Mouse (Mus musculus): ENCODE results near the gene S100a13.

Gene S100a13

GRCm38 (mm10) chr3:90513796-90514590, at the start of gene S100a13, which contains the start of gene S100a1:
Gene S100a13, plus strand, starts transcription at chr3:90514435.
Gene S100a1, minus strand, starts transcription at chr3:90514392.
- DNase-seq = peak; percentile 37

DNA sequence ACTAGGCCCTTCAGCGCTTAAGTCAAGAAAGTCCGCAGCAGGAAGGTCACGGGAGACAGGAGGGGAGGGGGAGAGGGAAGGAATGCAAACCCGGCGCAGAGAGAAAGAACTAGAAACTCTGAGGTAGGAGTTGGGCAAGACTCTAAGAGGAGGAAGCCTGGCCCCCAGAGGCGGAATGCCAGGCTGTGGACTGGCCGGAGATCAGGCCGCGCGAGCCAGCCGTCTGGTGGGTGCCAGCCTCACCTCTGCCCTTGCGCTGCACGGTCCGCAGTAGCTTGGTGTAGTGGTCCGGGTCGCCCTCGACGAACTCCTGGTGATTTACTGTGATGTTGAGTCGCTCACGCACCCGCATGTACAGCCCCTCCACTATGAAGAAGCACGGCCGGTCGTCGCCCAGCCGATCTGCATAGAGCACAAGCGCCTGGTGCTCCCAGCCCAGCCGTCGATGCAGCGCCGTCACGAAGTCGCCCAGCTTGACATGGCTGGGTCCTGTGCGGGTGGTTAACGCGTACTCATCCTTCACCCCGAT, 49.6 kb upstream of the S100a13 start:
- peak; percentile 33 for DNase-seq

- DNase-seq = peak; percentile 59
Measured at GRCm38 (mm10) chr3:90465081-90465685, 49.1 kb upstream of the S100a13 start.

DNA sequence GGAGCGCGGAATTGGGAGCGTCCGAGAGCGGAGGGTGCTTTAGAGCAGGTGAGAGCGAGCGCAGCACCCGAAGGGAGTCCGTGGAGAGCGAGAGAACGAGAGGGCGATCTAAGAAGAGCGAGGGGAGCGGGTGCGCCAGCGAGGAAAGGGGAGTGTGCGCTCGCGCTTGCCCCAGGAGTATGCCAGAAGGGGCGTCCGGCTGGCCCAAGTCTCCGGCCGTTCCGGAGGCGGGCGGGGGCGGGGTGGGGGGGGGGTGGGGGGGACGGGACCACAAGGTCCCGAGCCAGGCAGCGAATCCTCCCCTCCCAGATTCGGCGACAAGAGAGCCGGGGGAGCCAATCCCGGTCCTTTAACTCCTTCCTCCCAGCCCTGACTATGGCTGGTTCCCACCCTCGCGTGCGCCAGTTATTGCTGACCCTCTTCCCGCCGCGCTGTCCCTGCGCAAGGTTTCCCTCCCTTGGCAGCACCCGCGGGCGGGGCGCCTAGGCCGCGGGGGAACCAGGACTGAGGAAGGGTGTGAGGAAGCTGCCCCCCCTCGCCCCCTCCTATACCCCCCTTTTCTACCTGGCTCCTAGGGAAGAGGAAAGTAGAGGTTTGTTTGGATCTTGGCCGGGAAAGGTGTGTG, 48.4 kb upstream of the S100a13 start, which contains the start of gene Npr1:
Gene Npr1, minus strand, starts transcription at position 181 of the 625 bp plus-strand sequence.
- peak; percentile 58 for DNase-seq

- peak; percentile 83 for DNase-seq
Measured at GRCm38 (mm10) chr3:90466311-90466766, 47.9 kb upstream of the S100a13 start.

DNA sequence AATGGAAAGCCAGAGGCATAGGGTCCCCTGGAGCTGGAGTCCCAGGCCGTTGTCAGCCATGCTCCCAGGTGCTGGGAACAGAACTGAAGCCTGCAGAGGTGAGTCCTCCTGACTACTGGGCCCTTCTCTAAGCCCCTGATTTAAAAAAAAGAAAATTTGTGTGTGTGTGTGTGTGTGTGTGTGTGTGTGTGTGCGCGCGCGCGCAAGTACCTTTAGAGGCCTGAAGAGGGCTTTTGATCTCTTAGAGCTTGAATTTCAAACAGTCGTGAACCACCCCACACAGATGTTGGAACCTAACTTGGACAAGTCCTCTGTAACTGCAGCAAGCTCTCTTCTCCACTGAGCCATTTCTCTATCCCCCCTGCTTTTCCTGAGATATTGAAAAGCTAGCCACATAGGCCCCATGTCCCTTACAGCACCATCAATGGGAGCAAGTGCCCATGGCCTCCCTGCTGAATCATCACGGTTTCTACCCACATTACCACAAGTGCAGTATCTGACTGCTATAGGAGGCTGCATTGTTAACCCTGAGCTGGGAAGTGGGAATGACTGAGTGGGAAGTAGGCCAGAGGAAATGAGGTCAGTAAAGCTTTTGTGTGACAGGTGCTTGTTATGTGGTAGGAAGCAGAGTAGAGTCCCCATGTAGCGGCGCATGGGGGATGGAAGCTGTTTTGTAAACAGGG, 46.5 kb upstream of the S100a13 start:
- DNase-seq = no peak

DNA sequence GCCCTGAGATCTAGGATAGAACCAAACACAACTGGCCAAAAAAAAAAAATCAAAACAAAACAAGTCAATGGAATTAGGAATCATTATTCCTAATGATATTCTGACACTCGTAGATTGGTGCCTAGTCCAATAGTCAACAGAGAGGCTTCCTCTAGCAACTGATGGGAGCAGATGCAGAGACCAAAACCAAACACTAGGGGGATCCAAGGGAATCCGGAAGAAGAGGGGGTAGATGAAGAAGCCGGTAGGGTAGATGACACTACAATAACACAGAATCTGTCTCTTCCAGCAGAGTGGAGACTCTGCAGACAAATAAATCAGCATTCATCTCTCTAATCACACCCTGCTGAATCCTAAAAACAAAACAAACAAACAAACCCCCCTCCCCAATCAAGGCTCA, 42.0 kb upstream of the S100a13 start:
- DNase-seq = no peak

DNA sequence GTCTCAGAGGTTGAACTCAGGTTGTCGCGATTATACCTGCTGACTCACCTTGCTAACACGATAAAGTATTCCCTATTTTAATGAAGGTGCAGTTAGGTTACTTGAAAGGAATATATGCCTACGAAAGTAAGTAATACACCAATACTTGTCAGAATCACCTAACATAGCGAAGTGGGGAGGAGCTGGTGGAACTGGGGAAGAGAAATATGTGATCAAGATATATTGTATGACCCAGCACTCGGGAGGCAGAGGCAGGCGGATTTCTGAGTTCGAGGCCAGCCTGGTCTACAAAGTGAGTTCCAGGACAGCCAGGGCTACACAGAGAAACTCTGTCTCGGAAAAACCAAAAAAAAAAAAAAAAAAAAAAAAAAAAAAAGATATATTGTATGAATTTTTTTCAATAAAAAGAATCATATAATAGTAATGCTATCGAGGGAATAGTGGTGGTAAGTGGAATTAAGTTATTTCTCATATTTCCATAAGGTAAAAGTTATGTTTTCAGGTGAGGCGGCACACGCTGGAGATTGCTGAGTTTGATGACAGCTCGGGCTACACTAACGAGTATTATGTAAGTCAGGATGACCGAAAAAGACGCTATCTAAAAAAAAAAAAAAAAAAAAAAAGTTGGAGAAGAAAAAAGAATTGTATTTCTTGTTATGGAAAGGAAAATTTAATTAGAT, 38.9 kb upstream of the S100a13 start:
- no peak for DNase-seq

DNA sequence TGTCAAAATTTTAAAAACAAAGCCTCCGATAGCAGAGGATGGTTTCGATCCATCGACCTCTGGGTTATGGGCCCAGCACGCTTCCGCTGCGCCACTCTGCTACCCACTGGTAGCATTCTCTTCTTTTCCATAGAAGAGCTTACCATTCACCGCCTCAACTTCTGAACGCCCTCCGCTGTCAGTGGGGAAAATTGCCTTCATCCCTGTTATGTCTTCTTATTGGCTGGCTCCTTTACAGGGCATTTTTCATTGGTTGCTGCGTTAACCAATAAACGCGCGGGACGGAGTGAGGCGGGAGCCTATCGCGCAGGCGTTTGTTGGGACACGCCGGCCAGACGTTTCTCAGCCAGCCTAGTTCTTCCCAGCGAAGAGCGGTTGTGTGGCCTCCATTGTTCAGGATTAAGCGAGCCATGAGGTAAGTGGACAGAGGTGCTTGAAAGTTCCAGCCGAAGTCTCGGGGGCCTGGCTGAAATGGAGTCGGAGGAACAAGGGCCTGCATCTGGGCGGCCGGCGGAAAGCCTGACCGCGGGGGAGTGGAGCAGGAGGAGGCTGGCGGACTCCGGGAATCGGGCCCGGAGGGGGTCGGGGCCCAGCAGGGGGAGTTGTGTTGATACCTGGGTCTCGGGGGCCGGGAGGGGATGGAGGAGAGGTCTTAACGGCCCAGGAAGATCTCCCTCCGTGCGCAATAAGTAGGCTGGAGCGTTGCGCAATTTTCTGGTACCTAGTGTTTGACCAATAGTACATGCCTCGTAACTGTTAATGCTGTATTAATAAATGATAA, 38.2 kb upstream of the S100a13 start, which contains the start of gene Ilf2:
Gene Ilf2, plus strand, starts transcription at position 296 of the 781 bp plus-strand sequence.
- peak; percentile 98 for DNase-seq

- no peak for DNase-seq
Measured at GRCm38 (mm10) chr3:90486998-90487397, 27.2 kb upstream of the S100a13 start.

DNA sequence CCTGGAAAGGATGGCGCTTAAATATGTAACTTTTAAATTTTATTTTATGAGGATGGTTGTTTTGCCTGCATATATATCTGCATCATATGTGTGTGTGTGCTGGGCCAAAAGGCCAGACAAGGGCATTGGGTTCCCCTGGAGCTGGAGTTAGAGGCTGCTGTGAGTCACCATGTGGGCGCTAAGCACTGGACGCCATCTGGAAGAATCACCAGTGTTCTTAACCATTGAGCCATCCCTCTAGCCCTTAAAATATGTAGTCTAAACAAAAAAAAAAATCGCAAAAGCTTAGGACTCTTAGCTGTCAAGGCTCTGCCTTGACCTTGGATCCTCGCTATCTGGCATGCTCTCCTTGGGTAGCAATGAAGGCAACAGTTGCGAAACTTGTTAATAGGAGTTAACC, 25.7 kb upstream of the S100a13 start:
- DNase-seq = no peak

DNA sequence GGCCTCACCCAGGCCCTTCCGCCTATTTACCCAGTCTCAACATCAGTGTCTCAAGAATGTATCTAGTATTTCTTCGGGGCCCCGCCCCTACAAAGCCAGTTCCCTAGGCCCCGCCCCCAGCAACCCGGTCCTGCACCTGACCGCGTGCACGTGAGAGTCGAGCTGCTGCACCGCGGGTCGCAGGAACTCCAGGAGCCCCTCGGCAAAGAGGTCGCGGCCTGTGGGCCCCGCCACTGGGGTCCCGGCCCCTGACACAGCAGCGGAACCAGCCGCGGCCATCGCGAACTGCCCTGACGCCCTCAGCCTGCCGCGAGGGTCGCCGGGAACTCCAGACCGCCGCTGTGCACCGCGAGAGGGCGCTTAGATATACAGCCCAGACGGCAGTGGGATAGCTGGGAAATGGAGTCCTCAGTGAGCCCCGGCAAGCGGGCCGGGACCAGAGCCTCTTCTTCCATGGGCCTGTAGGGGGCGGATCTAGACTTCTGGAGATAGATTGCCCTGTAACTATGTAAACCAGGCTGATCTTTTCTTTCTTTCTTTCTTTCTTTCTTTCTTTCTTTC, 23.5 kb upstream of the S100a13 start, which contains the start of gene Snapin:
Gene Snapin, minus strand, starts transcription at position 338 of the 561 bp plus-strand sequence.
- DNase-seq = peak; percentile 97

- no peak for DNase-seq
Measured at GRCm38 (mm10) chr3:90491350-90491749, 22.9 kb upstream of the S100a13 start.

DNA sequence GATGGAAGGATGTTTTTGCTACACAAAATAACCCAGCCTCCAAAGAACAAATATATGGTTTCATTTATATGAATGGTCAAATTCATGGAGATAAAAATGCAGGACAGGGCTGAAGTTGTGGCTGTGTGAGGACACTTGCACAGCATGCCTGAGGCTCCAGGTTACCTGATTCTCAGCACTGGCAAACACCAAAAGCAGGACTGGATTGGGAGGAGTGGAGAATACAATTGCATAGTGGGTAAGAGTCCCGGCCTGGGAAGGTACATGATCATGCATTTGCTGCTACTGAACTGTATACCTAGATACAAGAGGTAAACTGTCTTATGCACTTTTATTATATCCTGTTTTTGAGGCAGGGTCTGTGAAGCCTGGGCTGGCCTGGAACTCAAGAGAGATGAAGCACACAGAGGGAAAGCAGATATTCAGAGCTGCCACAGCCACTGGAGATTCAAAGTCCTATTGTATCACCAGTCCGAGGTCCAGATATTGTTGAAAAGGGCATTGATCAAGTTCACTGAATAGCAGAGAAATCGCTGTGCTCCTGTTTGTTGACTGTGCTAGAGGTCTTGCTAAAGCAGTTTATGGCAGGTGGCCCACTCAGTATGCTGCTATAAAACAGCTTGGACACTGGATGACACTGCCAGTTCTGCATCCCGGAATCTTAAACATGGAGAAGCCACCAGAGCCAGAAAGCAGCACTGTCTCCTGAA, 20.2 kb upstream of the S100a13 start:
- no peak for DNase-seq

- DNase-seq = no peak
Measured at GRCm38 (mm10) chr3:90495850-90496525, 18.2 kb upstream of the S100a13 start.

DNA sequence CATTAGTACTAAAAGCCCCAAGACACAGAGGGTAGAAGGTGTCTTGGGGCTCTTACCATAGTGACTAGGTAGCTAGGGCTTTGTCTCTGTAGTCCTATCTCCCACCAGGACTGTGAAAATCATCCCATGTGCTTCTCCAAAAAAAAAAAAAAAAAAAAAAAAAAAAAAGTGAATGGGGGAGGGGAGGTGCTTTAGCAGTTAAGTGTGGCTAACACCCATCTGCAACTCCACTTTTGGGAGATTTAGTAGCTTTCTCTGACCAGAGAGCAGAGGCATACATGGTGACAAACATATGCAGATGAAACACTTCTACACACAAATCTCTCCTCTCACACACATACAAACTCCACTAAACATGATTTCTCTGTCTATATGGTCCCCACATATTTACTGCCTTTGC, 16.6 kb upstream of the S100a13 start:
- DNase-seq = no peak

GRCm38 (mm10) chr3:90503444-90503843, 10.8 kb upstream of the S100a13 start:
- no peak for DNase-seq

GRCm38 (mm10) chr3:90505216-90505615, 9.0 kb upstream of the S100a13 start:
- DNase-seq = no peak

GRCm38 (mm10) chr3:90506362-90506761, 7.9 kb upstream of the S100a13 start:
- no peak for DNase-seq
